Mouse (Mus musculus): ENCODE data around the gene Cep170b. TPM values are rescaled to one million over a fixed set of nuclear protein-coding genes. Genes with fewer than 3 reads are reported as not detected.

Cep170b gene
- total and polyA plus RNA-seq, 2 experiments from 2014 or later = 46.4 to 140 TPM

DNA sequence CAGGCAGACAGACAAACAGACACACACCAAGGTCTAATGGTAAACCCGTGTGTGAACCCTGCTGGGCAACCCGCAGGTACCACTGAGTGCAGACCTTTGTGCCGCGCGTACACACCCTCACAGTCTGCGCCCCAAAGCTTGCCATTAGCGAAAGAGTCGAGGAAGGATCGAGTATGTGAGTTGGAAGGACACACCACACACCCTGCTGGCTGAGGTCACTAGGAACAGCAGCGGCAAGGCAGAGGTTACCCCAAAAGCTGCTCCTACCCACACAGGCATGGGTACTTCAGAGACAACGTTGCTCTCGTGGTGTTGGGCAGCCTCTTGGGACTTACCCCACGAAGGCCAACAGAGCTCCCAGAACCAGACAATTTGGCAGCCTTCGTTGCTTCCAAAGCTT is 52.1 kb downstream of the Cep170b start:
- no peak for ATAC-seq (ENCODE audit: low FRiP score)
- WGBS = 88% methylated on average over 14 of the region's 14 CpGs

GRCm38 (mm10) chr12:112773366-112773765 is 53.1 kb downstream of the Cep170b start:
- H3K4me2 ChIP-seq (ENCODE audit: low read depth, low read length, poor library complexity, severe bottlenecking) = no peak overlapping the region
- 47% methylated on average over 9 of the region's 9 CpGs for WGBS
- no peak overlapping the region for H3K9ac ChIP-seq (replicated peaks; ENCODE audit: low read length, poor library complexity, severe bottlenecking)
- H3K4me1 ChIP-seq (ENCODE audit: insufficient read depth, low read length) = no peaks in the 10 kb centered on the region
- ATAC-seq (ENCODE audit: low FRiP score) (no peak), DNase-seq (ENCODE audit: low spot score) (no peak)
- no peaks in the 10 kb centered on the region for H3K27me3 ChIP-seq (ENCODE audit: insufficient read depth, low read length)
- no peak overlapping the region for H3K27ac ChIP-seq (ENCODE audit: low read depth, low read length)
- no peak for TF ChIP-seq CTCF (IDR thresholded peaks at IDR 0.05)
- H3K36me3 ChIP-seq (ENCODE audit: insufficient read depth, low read length) = no peaks in the 10 kb centered on the region
- no peaks in the 10 kb centered on the region for H3K9me3 ChIP-seq (ENCODE audit: low read length)
- H3K4me3 ChIP-seq (ENCODE audit: low read depth, low read length) = no peak overlapping the region

More for the DNA sequence above, 52.1 kb downstream of the Cep170b start:
- Histone ChIP-seq H3K4me1 (ENCODE audit: insufficient read depth, low read length) (no peaks in the 10 kb centered on the region), H3K4me3 (ENCODE audit: low read depth, low read length) (no peak overlapping the region), H3K9me3 (ENCODE audit: low read length) (no peaks in the 10 kb centered on the region), H3K9ac (replicated peaks; ENCODE audit: low read length, poor library complexity, severe bottlenecking) (no peak overlapping the region), H3K27ac (ENCODE audit: low read depth, low read length) (no peak overlapping the region), H3K4me2 (ENCODE audit: low read depth, low read length, poor library complexity, severe bottlenecking) (no peak overlapping the region), H3K36me3 (ENCODE audit: insufficient read depth, low read length) (no peaks in the 10 kb centered on the region), H3K27me3 (ENCODE audit: insufficient read depth, low read length) (no peaks in the 10 kb centered on the region)
- TF ChIP-seq CTCF (IDR thresholded peaks at IDR 0.05) = no peak
- no peak for DNase-seq (ENCODE audit: low spot score)

GRCm38 (mm10) chr12:112774026-112774425 is 53.8 kb downstream of the Cep170b start:
- H3K9me3 ChIP-seq (ENCODE audit: low read length) = no peaks in the 10 kb centered on the region
- ATAC-seq (ENCODE audit: low FRiP score) = no peak

DNA sequence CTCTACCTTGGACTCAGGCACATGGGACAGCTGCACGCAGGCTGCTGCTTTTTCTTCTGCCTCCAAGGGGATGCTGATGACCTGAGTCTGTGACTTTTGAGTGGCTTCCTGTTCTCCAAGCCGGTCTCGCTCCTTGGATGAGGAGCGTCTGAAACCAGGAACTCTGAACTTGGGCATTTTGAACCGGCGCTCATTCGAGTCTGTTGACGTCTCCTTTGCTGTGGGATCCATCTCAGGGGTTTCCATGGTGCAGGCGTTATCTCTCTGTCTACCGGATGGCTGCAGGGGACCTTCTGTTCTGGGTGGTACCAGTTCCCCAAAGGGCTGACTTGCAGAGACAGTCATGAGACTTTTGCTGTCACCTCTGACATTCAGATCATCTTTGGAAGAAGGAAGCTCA is 54.2 kb downstream of the Cep170b start:
- 94% methylated on average over 10 of the region's 10 CpGs for WGBS
- no peak overlapping the region for H3K4me2 ChIP-seq (ENCODE audit: low read depth, low read length, poor library complexity, severe bottlenecking)
- no peak overlapping the region for H3K4me3 ChIP-seq (ENCODE audit: low read depth, low read length)
- no peak for TF ChIP-seq CTCF (IDR thresholded peaks at IDR 0.05)
- ATAC-seq (ENCODE audit: low FRiP score) = no peak
- H3K27ac ChIP-seq (ENCODE audit: low read depth, low read length) = no peak overlapping the region
- H3K9ac ChIP-seq (replicated peaks; ENCODE audit: low read length, poor library complexity, severe bottlenecking) = no peak overlapping the region
- H3K36me3 ChIP-seq (ENCODE audit: insufficient read depth, low read length) = no peaks in the 10 kb centered on the region
- no peak for DNase-seq (ENCODE audit: low spot score)
- H3K27me3 ChIP-seq (ENCODE audit: insufficient read depth, low read length) = no peaks in the 10 kb centered on the region
- no peaks in the 10 kb centered on the region for H3K4me1 ChIP-seq (ENCODE audit: insufficient read depth, low read length)
- H3K9me3 ChIP-seq (ENCODE audit: low read length) = no peaks in the 10 kb centered on the region

More at GRCm38 (mm10) chr12:112774026-112774425, 53.8 kb downstream of the Cep170b start:
- DNase-seq (ENCODE audit: low spot score) = no peak
- Histone ChIP-seq H3K36me3 (ENCODE audit: insufficient read depth, low read length) (no peaks in the 10 kb centered on the region), H3K4me2 (ENCODE audit: low read depth, low read length, poor library complexity, severe bottlenecking) (no peak overlapping the region), H3K27me3 (ENCODE audit: insufficient read depth, low read length) (no peaks in the 10 kb centered on the region), H3K9ac (replicated peaks; ENCODE audit: low read length, poor library complexity, severe bottlenecking) (no peak overlapping the region), H3K27ac (ENCODE audit: low read depth, low read length) (no peak overlapping the region), H3K4me1 (ENCODE audit: insufficient read depth, low read length) (no peaks in the 10 kb centered on the region), H3K4me3 (ENCODE audit: low read depth, low read length) (no peak overlapping the region)
- 88% methylated on average over 6 of the region's 6 CpGs for WGBS
- no peak for TF ChIP-seq CTCF (IDR thresholded peaks at IDR 0.05)

- WGBS = 80% methylated on average over 8 of the region's 8 CpGs
- H3K4me2 ChIP-seq (ENCODE audit: low read depth, low read length, poor library complexity, severe bottlenecking) = no peak overlapping the region
- DNase-seq (ENCODE audit: low spot score) = no peak
- no peaks in the 10 kb centered on the region for H3K9me3 ChIP-seq (ENCODE audit: low read length)
- no peak overlapping the region for H3K27ac ChIP-seq (ENCODE audit: low read depth, low read length)
- H3K4me3 ChIP-seq (ENCODE audit: low read depth, low read length) = no peak overlapping the region
- no peaks in the 10 kb centered on the region for H3K36me3 ChIP-seq (ENCODE audit: insufficient read depth, low read length)
- no peak overlapping the region for H3K9ac ChIP-seq (replicated peaks; ENCODE audit: low read length, poor library complexity, severe bottlenecking)
- no peaks in the 10 kb centered on the region for H3K4me1 ChIP-seq (ENCODE audit: insufficient read depth, low read length)
- ATAC-seq (ENCODE audit: low FRiP score) = no peak
- H3K27me3 ChIP-seq (ENCODE audit: insufficient read depth, low read length) = no peaks in the 10 kb centered on the region
- no peak for TF ChIP-seq CTCF (IDR thresholded peaks at IDR 0.05)
These were observed 70.8 kb downstream of the Cep170b start for GRCm38 (mm10) chr12:112791026-112791425.

DNA sequence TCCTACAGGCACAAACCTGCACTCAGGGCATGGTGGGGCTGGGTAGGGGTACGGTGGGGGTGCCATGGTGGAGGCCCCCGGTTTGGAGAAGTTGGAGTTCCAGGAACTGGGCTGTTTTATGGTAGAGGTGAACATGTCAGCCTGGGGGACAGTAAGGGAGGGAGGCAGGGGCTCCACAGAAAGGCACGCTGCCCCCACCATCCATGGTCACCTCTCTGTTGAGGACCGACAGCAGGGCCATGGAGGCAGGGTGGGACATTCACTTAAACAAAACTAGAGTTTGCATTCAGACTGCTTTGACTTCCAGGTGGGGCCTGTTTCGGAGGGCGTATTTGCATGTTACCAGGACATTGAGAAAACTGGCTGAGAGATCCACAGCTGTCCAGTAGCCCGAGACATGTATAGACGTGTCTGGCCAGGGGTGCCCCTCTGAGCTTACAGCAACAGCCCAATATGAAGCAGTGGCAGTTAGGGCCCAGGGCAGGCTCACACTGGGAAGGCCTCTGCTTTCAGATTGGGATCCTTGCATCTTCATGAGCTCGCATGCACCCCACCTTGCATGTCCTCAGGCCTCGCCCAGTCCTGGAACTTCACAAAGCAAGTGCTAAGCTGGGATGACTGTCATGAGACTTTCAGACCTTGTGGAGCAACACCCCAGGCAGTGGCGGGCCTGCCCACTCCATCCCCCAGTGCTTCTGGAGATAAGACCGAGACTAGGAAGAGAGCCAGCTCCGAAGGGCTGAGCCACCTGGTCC is 73.5 kb downstream of the Cep170b start:
- no peak overlapping the region for H3K4me2 ChIP-seq (ENCODE audit: low read depth, low read length, poor library complexity, severe bottlenecking)
- 70% methylated on average over 13 of the region's 13 CpGs for WGBS
- H3K27ac ChIP-seq (ENCODE audit: low read depth, low read length) = no peak overlapping the region
- H3K9ac ChIP-seq (replicated peaks; ENCODE audit: low read length, poor library complexity, severe bottlenecking) = no peak overlapping the region
- H3K9me3 ChIP-seq (ENCODE audit: low read length) = no peaks in the 10 kb centered on the region
- ATAC-seq (ENCODE audit: low FRiP score) = no peak
- no peak for DNase-seq (ENCODE audit: low spot score)
- H3K4me1 ChIP-seq (ENCODE audit: insufficient read depth, low read length) = no peaks in the 10 kb centered on the region
- H3K4me3 ChIP-seq (ENCODE audit: low read depth, low read length) = no peak overlapping the region
- no peaks in the 10 kb centered on the region for H3K27me3 ChIP-seq (ENCODE audit: insufficient read depth, low read length)
- no peak for TF ChIP-seq CTCF (IDR thresholded peaks at IDR 0.05)
- H3K36me3 ChIP-seq (ENCODE audit: insufficient read depth, low read length) = no peaks in the 10 kb centered on the region

Measured in midbrain, postnatal 0 days (tissue).